Mouse (Mus musculus): ENCODE measurements around the gene 2510009E07Rik.
"Not testable (repeated sequence)": the region's sequence is repeated elsewhere in the genome, so short reads cannot be mapped to it uniquely, and the experiment has no call there.

2510009E07Rik gene

DNA sequence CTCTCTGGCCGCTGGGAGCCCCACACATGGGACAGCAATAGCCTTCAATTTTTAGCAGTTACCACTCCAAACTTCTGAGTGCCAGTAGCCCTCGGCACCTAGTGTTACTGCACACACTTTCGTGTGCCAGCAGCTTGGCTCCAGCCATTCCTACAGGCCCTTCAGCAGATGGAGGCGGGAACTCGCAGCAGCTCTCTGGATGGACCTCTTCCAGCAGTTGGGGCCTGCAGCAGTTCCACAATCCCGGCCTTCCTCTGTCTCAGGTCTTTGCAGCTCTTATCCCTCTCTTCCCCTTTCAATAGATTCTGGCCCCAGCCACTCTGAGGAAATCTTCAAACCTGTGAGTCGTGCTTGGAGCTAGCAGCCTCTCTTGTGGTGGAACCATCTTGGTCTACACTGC is 17.7 kb downstream of the 2510009E07Rik start:
- DNase-seq (ENCODE audit: low spot score): no peak

DNA sequence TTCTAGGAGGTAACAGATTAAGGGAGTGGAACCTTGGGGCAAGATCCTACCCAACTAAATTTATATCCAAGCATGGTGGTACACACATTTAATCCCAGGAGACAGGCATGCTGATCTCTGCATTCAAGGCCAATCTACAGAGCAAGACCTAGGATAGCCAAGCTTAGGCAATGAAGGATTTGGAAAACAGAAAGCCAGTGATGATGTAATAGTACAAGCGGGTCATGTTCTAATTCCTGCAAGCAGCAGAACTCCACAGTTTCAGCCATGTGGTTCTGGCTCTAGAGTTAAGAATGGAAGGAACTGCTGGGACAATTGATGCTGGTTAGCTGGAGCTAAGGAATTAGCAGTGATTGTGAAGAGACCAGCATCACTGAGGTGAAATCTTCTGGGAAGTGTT is 20.8 kb downstream of the 2510009E07Rik start:
- not testable (repeated sequence) for DNase-seq (ENCODE audit: low spot score)

GRCm38 (mm10) chr16:21673046-21673445 is 21.4 kb downstream of the 2510009E07Rik start:
- not testable (repeated sequence) for DNase-seq (ENCODE audit: low spot score)

DNA sequence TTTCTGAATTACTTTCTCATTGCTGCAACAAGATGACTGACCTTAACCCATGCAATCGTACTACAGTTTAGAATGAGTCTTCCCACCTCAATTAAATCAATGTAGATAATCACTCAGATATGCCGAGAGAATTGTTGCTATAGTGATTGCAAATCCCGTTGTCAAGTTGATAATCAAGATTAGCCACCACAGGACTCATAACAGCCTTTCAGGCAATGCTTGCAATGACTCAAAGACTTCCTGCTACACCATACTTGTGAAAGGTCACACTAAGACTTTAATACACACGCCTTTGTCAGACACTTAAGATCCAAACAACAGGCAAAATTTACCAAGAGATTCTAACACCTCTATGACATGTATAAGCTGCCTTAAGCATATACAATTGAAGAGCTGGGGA is 22.6 kb downstream of the 2510009E07Rik start:
- DNase-seq (ENCODE audit: low spot score): no peak

- no peak for DNase-seq (ENCODE audit: low spot score)
Observed at GRCm38 (mm10) chr16:21665423-21665986, 29.0 kb downstream of the 2510009E07Rik start.

- no peak for DNase-seq (ENCODE audit: low spot score)
Observed at GRCm38 (mm10) chr16:21664633-21665363, 29.7 kb downstream of the 2510009E07Rik start.

- no peak for DNase-seq (ENCODE audit: low spot score)
Observed at GRCm38 (mm10) chr16:21655961-21656360, 38.5 kb downstream of the 2510009E07Rik start.

- no peak for DNase-seq (ENCODE audit: low spot score)
Observed at GRCm38 (mm10) chr16:21655291-21655690, 39.2 kb downstream of the 2510009E07Rik start.

- DNase-seq (ENCODE audit: low spot score): no peak
Observed at GRCm38 (mm10) chr16:21654384-21654783, 40.1 kb downstream of the 2510009E07Rik start.

DNA sequence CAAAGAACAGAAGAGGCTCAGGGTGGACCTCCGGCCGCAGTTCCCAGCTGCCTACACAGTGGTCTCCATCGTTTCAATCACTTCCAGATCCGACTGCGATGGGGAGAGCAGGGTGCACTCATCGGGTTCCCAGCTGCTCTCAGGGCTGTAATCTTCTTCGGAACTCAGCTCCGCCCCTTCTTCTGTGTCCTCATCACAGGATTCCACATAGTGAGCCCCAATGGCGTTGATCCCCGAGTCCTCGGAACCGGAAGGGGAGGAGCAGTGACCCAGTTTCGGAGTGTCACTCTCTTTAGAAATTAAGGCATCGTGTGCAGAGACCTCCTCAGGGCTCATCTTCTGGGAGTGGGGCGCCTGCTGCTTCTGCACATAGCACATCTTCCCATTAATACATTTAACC is 41.3 kb downstream of the 2510009E07Rik start:
- DNase-seq (ENCODE audit: low spot score): no peak

DNA sequence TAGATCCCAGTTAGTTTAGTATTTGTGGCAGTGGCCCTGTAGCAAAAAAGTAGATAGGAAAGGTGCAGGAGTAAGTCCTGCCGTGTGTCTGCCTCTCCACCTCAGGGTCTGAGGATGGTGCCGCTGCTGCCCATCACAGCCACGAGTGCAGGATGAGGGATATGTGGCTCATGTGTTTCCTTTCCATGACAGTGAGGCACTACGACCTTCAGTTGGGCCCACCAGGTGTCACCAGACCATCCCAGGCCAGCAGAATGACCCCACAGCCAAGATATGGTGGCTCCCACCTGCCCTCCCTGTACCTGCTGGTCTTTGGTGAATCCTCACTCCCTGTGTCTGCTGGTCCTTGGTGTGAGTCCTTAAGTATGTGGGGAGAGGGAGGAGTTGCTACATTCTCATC is 43.3 kb downstream of the 2510009E07Rik start:
- DNase-seq (ENCODE audit: low spot score): no peak

DNA sequence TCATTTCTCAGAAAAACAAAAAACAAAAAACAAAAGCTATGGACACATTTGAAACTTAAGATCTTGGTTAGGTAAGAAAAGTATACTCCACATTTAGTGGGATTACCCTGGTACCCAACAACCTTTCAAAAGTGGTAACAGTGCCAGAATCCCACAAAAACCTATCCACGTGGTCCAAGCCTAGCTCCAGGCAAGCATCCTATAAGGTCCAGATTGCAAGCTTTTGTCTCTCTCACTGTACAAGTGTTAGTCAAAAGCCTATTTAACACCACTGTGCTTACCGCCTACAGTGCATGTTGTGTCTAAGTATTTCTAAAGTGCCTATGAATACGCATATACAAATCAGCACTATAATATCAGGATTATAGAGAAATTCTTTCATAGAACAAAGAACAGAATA is 44.2 kb downstream of the 2510009E07Rik start:
- no peak for DNase-seq (ENCODE audit: low spot score)

- no peak for DNase-seq (ENCODE audit: low spot score)
Observed at GRCm38 (mm10) chr16:21648800-21649199, 45.7 kb downstream of the 2510009E07Rik start.

DNA sequence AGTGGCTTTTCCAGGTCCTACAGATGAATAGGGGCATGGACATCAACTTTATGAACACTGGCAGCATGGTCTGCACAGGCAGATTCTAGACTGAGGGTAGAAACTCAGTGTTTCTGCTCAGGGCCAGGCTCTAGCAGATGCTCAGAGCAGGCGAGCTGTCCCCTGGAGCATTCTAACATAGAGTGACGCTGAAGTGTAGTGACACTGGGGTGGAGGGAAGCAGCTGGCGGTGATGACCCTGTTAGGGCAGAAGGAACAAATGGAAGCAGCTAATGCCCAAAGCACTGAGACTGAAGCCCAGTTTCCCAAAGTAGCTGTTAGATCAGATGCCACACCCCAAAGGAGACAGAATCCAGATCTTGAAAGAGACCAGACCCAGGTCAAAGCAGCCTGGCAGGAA is 48.0 kb downstream of the 2510009E07Rik start:
- no peak for DNase-seq (ENCODE audit: low spot score)

- no peak for DNase-seq (ENCODE audit: low spot score)
Observed at GRCm38 (mm10) chr16:21645915-21646314, 48.5 kb downstream of the 2510009E07Rik start.

DNA sequence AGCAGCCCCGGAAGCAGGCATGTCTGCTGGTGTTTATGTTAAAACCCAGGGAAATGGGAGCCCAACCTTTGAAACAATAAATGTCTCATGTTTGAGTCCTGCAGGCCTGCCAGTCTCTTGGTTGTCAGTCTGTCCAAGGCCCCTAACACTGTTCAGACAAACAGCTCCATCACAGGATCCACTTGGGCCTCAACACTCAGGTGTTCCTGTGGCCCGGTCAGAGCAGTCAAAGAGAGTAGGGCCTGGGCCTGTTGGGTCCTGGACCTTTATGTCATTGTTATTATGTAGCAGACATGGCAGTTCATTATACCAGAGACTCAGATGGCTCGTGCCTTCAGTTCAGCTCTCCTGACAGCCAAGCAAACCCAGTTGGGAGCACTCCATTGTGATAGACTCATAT is 49.9 kb downstream of the 2510009E07Rik start:
- DNase-seq (ENCODE audit: low spot score): no peak

- DNase-seq (ENCODE audit: low spot score): no peak
Observed at GRCm38 (mm10) chr16:21644066-21644561, 50.4 kb downstream of the 2510009E07Rik start.

GRCm38 (mm10) chr16:21643621-21644041 is 50.8 kb downstream of the 2510009E07Rik start:
- no peak for DNase-seq (ENCODE audit: low spot score)

DNA sequence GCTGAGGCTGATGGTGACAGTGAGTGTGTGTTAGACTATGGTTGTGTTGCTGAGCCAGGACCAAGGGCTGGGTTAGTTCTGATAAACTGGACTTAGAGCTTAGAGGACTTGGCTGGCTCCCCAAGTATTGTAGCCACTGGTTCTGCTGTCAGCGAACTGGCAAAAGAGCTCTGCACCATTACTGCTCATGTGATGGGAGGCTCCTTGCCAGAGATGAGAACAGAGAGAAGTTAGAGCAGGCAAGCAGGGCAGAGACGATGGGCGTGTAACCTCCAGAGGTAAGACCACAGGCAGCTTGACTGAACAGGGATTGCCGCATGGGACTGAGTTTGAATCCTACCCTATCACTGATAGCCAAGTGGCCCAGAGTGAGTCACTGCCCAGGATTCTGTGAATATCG is 51.6 kb downstream of the 2510009E07Rik start:
- DNase-seq (ENCODE audit: low spot score): no peak

DNA sequence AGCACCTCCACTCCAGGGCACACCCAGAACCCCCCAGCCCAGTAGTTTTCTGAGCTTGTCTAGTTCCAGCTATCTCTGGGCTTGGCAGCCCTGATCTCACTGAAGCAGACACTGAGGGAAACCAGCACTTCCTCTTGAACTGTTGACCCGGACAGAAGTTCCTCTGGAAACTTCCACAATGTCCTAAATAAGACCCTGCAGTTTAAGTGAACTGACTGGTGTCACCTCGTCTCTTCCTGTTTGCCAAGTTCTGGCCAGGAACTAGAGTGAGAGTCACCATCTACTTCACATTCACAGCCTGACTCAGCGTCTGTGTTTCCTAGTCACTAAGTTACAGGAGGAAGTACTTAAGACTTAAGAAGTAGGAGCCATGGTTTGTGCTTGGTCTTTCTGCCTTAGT is 52.5 kb downstream of the 2510009E07Rik start:
- DNase-seq (ENCODE audit: low spot score): no peak

DNA sequence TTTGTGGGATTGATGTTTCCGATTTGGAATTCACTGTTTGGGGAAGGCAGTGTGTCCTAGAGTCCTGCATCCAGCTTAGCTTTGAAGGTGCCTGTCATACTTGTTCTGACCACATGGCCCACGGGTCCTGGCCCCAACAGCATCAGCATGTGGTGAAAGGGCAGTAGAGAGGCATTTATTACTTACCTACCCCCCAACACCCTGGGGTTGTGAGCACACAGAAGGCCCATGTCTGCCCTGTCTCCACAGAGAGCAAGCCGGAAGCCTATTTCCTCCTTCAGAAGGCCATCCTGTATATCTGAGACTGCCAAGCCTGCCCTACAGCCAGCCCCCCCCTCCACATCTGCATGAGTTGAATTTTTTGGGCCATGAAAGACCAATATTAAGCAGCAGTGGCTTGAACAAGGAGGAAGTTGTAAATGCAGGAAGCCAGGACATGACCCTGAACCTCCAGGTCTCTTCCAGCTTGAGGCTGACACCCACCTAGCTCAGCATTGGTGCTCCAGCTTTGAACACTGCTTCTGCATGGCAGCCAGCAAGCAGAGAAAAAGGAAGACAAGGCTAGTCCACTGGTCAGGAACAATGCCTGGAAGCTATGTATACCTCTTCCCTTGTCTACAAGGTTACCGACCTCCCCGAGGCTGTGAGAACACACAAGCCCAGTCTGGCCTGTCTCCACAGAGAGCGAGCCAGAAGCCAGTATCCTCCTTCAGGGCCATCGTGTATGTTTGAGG is 53.5 kb downstream of the 2510009E07Rik start:
- no peak for DNase-seq (ENCODE audit: low spot score)

DNA sequence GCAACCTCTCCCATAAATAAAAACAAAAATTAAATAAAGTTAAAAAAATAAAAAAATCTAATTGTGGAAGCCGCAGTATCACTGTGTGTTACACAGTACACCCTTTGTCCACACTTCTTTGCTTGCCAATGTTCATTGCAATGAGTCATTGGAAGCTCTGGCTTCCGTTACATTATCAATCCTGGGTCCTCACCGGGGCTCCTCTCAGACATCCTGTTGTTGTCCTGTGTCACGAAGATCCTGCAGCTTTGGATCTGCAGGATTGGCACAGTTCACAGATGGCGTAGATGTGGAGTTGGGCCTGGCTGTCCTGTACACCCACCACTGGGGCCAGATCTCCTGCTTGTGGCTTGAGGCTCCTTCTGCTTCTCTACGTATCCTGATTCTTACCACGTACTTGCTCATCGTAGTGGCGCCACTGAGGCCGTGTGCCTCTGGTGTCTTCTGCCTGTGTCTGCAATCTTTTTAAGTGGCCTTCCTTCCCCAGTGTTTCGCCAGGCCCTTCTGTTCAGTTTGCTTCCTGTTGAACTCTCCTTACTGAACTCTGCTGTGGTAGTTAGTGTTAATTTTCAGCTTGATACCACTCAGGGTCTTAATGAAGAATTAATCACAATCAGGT is 57.2 kb downstream of the 2510009E07Rik start:
- no peak for DNase-seq (ENCODE audit: low spot score)

Data from urinary bladder, postnatal 10 days (tissue).